Comparison of ENCODE assay signal across 30 mouse cellular contexts in the genomic region with DNA sequence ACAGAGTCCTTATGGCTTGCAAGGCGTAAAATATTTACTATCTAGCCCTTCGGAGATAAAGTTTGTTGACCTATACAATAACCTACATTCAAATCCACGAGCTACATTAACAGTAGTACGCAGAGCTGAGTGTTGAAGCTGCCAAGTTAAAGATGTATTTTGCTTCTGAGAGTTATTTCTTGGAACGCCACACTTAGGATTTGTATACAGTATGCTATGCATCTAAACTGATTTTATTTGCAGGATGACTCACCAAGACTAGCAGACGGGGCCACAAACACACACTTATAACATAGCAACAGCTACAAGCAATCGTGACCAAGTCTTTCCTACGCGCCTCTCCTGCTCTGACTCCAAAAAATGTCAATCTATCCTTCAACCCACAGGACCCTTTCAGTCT. TPM values are rescaled to one million over a fixed set of nuclear protein-coding genes. Genes with fewer than 3 reads are reported as not detected.
DNase-seq lines count a peak whose midpoint lies in the region; ATAC-seq lines count a peak whose summit lies in the region.
"Had no signal": no experiment of that assay in that cellular context is flagged by ENCODE, and none has a peak within 500 bp of the region (broad histone marks: within the 10 kb centered on the region; RNA-seq: fewer than 3 reads in every experiment).

No protein-coding gene starts in this region.

- DNase-seq in heart, postnatal 25 days (ENCODE audit: low spot score) = no peak
- DNase-seq in limb, embryonic 10.5 days (ENCODE audit: low spot score) = no peak
- no peak for DNase-seq in gastrocnemius, postnatal 25 days
- DNase-seq: adrenal gland, adult 8-10 months; cerebellum, adult 18-20 months; cerebellum, postnatal 14 days; gastrocnemius, postnatal 10 days; heart, adult 18-20 months; kidney, adult 18-20 months; kidney, postnatal 10 days; lung, adult 2 months had no signal

- H3K4me2 ChIP-seq in forebrain, embryonic 16.5 days (ENCODE audit: low read length) = no peak overlapping the region
- H3K4me2 ChIP-seq in forebrain, embryonic 12.5 days = no peak overlapping the region
- H3K4me2 ChIP-seq in heart, embryonic 15.5 days = no peak overlapping the region
- H3K4me2 ChIP-seq in limb, embryonic 15.5 days = no peak overlapping the region
- H3K4me2 ChIP-seq in intestine, embryonic 16.5 days (ENCODE audit: low read depth, low read length) = no peak overlapping the region
- H3K4me2 ChIP-seq: limb, embryonic 12.5 days; liver, embryonic 12.5 days; midbrain, embryonic 13.5 days had no signal

- intact Hi-C loops in heart, postnatal 25 days (cut with DNase I) = no loop called here

- H3K4me3 ChIP-seq in forebrain, embryonic 16.5 days (replicated peaks; ENCODE audit: low read length) = no peak overlapping the region
- no peak overlapping the region for H3K4me3 ChIP-seq in forebrain, embryonic 12.5 days (replicated peaks)
- no peak overlapping the region for H3K4me3 ChIP-seq in heart, embryonic 15.5 days
- no peak overlapping the region for H3K4me3 ChIP-seq in limb, embryonic 15.5 days
- H3K4me3 ChIP-seq in limb, embryonic 10.5 days = no peak overlapping the region
- no peak overlapping the region for H3K4me3 ChIP-seq in intestine, embryonic 16.5 days (ENCODE audit: low read length)
- H3K4me3 ChIP-seq: forebrain, embryonic 10.5 days; limb, embryonic 12.5 days; liver, embryonic 12.5 days; midbrain, embryonic 13.5 days had no signal

- H3K4me1 ChIP-seq in forebrain, embryonic 16.5 days (replicated peaks; ENCODE audit: control insufficient read depth, insufficient read depth, low read length) = peaks cover 19% of the 10 kb centered on the region
- H3K4me1 ChIP-seq in forebrain, embryonic 12.5 days = peaks cover 14% of the 10 kb centered on the region
- H3K4me1 ChIP-seq in heart, embryonic 15.5 days (replicated peaks) = peaks cover 84% of the 10 kb centered on the region
- peaks cover 35% of the 10 kb centered on the region for H3K4me1 ChIP-seq in limb, embryonic 15.5 days
- peaks cover 8% of the 10 kb centered on the region for H3K4me1 ChIP-seq in limb, embryonic 10.5 days
- peaks cover 2% of the 10 kb centered on the region; the same call in 1 of the 2 replicates for H3K4me1 ChIP-seq in intestine, embryonic 16.5 days (ENCODE audit: control insufficient read depth, insufficient read depth, low read length)

- no peaks in the 10 kb centered on the region for H3K27me3 ChIP-seq in forebrain, embryonic 16.5 days (replicated peaks; ENCODE audit: control insufficient read depth, insufficient read depth, low read length)
- H3K27me3 ChIP-seq in forebrain, embryonic 12.5 days = no peaks in the 10 kb centered on the region
- H3K27me3 ChIP-seq in heart, embryonic 15.5 days = no peaks in the 10 kb centered on the region
- H3K27me3 ChIP-seq in limb, embryonic 15.5 days = no peaks in the 10 kb centered on the region
- H3K27me3 ChIP-seq in limb, embryonic 10.5 days (ENCODE audit: low read depth, poor library complexity, severe bottlenecking) = no peaks in the 10 kb centered on the region
- no peaks in the 10 kb centered on the region for H3K27me3 ChIP-seq in intestine, embryonic 16.5 days (replicated peaks; ENCODE audit: control insufficient read depth, insufficient read depth, low read length)
- H3K27me3 ChIP-seq: limb, embryonic 12.5 days; liver, embryonic 12.5 days; midbrain, embryonic 13.5 days had no signal

- ATAC-seq in forebrain, embryonic 16.5 days = 0 out of 2 replicates have a peak, but pooled peaks have one; percentile 1
- ATAC-seq in forebrain, embryonic 12.5 days (ENCODE audit: low FRiP score) = no peak
- ATAC-seq in heart, embryonic 15.5 days (replicated peaks; ENCODE audit: insufficient number of reproducible peaks, insufficient read depth, low FRiP score, low read depth) = no peak
- ATAC-seq in limb, embryonic 15.5 days (ENCODE audit: insufficient number of reproducible peaks, low FRiP score, low TSS enrichment, low read depth) = 0 out of 2 replicates have a peak, but pooled peaks have one; percentile 48
- peak; percentile 73 for ATAC-seq in intestine, embryonic 16.5 days
- ATAC-seq: activated CD4-positive, CD25-positive, alpha-beta regulatory T cell, adult 4 months; hindbrain, embryonic 16.5 days; liver, embryonic 12.5 days; midbrain, embryonic 13.5 days had no signal

- H3K9me3 ChIP-seq in forebrain, embryonic 16.5 days (ENCODE audit: control insufficient read depth, low read length) = no peaks in the 10 kb centered on the region
- H3K9me3 ChIP-seq in forebrain, embryonic 12.5 days = no peaks in the 10 kb centered on the region
- H3K9me3 ChIP-seq in heart, embryonic 15.5 days (replicated peaks) = no peaks in the 10 kb centered on the region
- H3K9me3 ChIP-seq in limb, embryonic 15.5 days = no peaks in the 10 kb centered on the region
- no peaks in the 10 kb centered on the region for H3K9me3 ChIP-seq in limb, embryonic 10.5 days (replicated peaks)
- no peaks in the 10 kb centered on the region for H3K9me3 ChIP-seq in intestine, embryonic 16.5 days (ENCODE audit: control insufficient read depth, low read length)
- H3K9me3 ChIP-seq: forebrain, embryonic 10.5 days; limb, embryonic 12.5 days; liver, embryonic 12.5 days; midbrain, embryonic 13.5 days had no signal

- WGBS in forebrain, embryonic 16.5 days = 85% methylated on average over 9 of the region's 9 CpGs
- 96% methylated on average over 9 of the region's 9 CpGs for WGBS in forebrain, embryonic 12.5 days
- 40% methylated on average over 9 of the region's 9 CpGs for WGBS in heart, embryonic 15.5 days
- 73% methylated on average over 9 of the region's 9 CpGs for WGBS in limb, embryonic 15.5 days
- WGBS in limb, embryonic 10.5 days = 96% methylated on average over 9 of the region's 9 CpGs
- 64% methylated on average over 9 of the region's 9 CpGs for WGBS in intestine, embryonic 16.5 days

- H3K9ac ChIP-seq in forebrain, embryonic 16.5 days (replicated peaks; ENCODE audit: low read depth, low read length) = no peak overlapping the region
- no peak overlapping the region for H3K9ac ChIP-seq in forebrain, embryonic 12.5 days
- no peak overlapping the region for H3K9ac ChIP-seq in heart, embryonic 15.5 days
- no peak overlapping the region for H3K9ac ChIP-seq in limb, embryonic 15.5 days
- no peak overlapping the region for H3K9ac ChIP-seq in intestine, embryonic 16.5 days (ENCODE audit: low read depth, low read length)
- H3K9ac ChIP-seq: limb, embryonic 12.5 days; liver, embryonic 12.5 days; midbrain, embryonic 13.5 days had no signal

- no peak overlapping the region for H3K27ac ChIP-seq in forebrain, embryonic 16.5 days (ENCODE audit: low read length)
- no peak overlapping the region for H3K27ac ChIP-seq in forebrain, embryonic 12.5 days
- peak overlapping the region; percentile 48 for H3K27ac ChIP-seq in heart, embryonic 15.5 days
- no peak overlapping the region for H3K27ac ChIP-seq in limb, embryonic 15.5 days
- H3K27ac ChIP-seq in limb, embryonic 10.5 days = no peak overlapping the region
- no peak overlapping the region for H3K27ac ChIP-seq in intestine, embryonic 16.5 days (ENCODE audit: low read length)
- H3K27ac ChIP-seq: forebrain, embryonic 10.5 days; limb, embryonic 12.5 days; liver, embryonic 12.5 days; midbrain, embryonic 13.5 days had no signal

- no peaks in the 10 kb centered on the region for H3K36me3 ChIP-seq in forebrain, embryonic 16.5 days (ENCODE audit: control insufficient read depth, insufficient read depth)
- no peaks in the 10 kb centered on the region for H3K36me3 ChIP-seq in forebrain, embryonic 12.5 days (replicated peaks)
- H3K36me3 ChIP-seq in heart, embryonic 15.5 days = no peaks in the 10 kb centered on the region
- no peaks in the 10 kb centered on the region for H3K36me3 ChIP-seq in limb, embryonic 15.5 days
- H3K36me3 ChIP-seq in limb, embryonic 10.5 days = no peaks in the 10 kb centered on the region
- H3K36me3 ChIP-seq in intestine, embryonic 16.5 days (ENCODE audit: control insufficient read depth, insufficient read depth, low read length) = no peaks in the 10 kb centered on the region
- H3K36me3 ChIP-seq: forebrain, embryonic 10.5 days; limb, embryonic 12.5 days; liver, embryonic 12.5 days; midbrain, embryonic 13.5 days had no signal

RNA-seq across cellular contexts. Expression of gene Acvr1, which starts 46.2 kb away (rescaled TPM):
- polyA plus RNA-seq in forebrain, embryonic 16.5 days (2015; fragmentation: Nextera tagmentation; extraction: Ambion mirVana) = 7.4 and 9.8 TPM in 2 replicates
- 3.5 and 4.6 TPM in 2 replicates for polyA plus RNA-seq in forebrain, embryonic 12.5 days (2016; fragmentation: Nextera tagmentation; extraction: Ambion mirVana)
- 8.6 and 8.8 TPM in 2 replicates for polyA plus RNA-seq in heart, embryonic 15.5 days (2015; fragmentation: Nextera tagmentation; extraction: Ambion mirVana)
- 10 to 100 TPM; 16.0 to 19.5 TPM for total RNA-seq in heart, postnatal 25 days (2021)
- 8.1 and 8.7 TPM in 2 replicates for polyA plus RNA-seq in limb, embryonic 15.5 days (2015; fragmentation: Nextera tagmentation; extraction: Ambion mirVana)
- polyA plus RNA-seq in limb, embryonic 10.5 days (2016; fragmentation: Nextera tagmentation; extraction: Ambion mirVana) = 4.2 and 4.5 TPM in 2 replicates
- polyA plus RNA-seq in intestine, embryonic 16.5 days (2015; fragmentation: Nextera tagmentation; extraction: Ambion mirVana) = 4.6 and 5.3 TPM in 2 replicates
- total RNA-seq in gastrocnemius, postnatal 25 days (2021) = 10 to 100 TPM; 12.4 to 16.2 TPM
- total RNA-seq: neutrophil, adult 5-6 weeks had no signal

RNA-seq across cellular contexts. Expression of gene Upp2, which starts 46.4 kb away (rescaled TPM):
- polyA plus RNA-seq in forebrain, embryonic 16.5 days (2015; fragmentation: Nextera tagmentation; extraction: Ambion mirVana) = 11.7 and 16.8 TPM in 2 replicates
- polyA plus RNA-seq in forebrain, embryonic 12.5 days (2016; fragmentation: Nextera tagmentation; extraction: Ambion mirVana) = 7.3 and 7.5 TPM in 2 replicates
- polyA plus RNA-seq in heart, embryonic 15.5 days (2015; fragmentation: Nextera tagmentation; extraction: Ambion mirVana) = 5.2 and 7.5 TPM in 2 replicates
- total RNA-seq in heart, postnatal 25 days (2021) = 1 to 10 TPM; 3.1 to 3.8 TPM
- 7.0 and 8.2 TPM in 2 replicates for polyA plus RNA-seq in limb, embryonic 15.5 days (2015; fragmentation: Nextera tagmentation; extraction: Ambion mirVana)
- polyA plus RNA-seq in limb, embryonic 10.5 days (2016; fragmentation: Nextera tagmentation; extraction: Ambion mirVana) = 4.5 and 6.1 TPM in 2 replicates
- 5.4 and 5.7 TPM in 2 replicates for polyA plus RNA-seq in intestine, embryonic 16.5 days (2015; fragmentation: Nextera tagmentation; extraction: Ambion mirVana)
- 1 to 10 TPM; 1.9 to 2.4 TPM for total RNA-seq in gastrocnemius, postnatal 25 days (2021)
- total RNA-seq: hematopoietic stem cell, adult 5-6 weeks; neutrophil, adult 5-6 weeks had no signal

RNA-seq across cellular contexts. Expression of gene Gm17409, which starts 50.8 kb away (rescaled TPM):
- polyA plus RNA-seq in forebrain, embryonic 16.5 days (2015; fragmentation: Nextera tagmentation; extraction: Ambion mirVana) = 0.37 TPM in 1 of 2 replicates, not detected in the other
- polyA plus RNA-seq in forebrain, embryonic 12.5 days (2016; fragmentation: Nextera tagmentation; extraction: Ambion mirVana) = 0.20 TPM in 1 of 2 replicates, not detected in the other
- polyA plus RNA-seq in heart, embryonic 15.5 days (2015; fragmentation: Nextera tagmentation; extraction: Ambion mirVana) = not detected in 2 replicates
- total RNA-seq in heart, postnatal 25 days (2021) = not detected
- polyA plus RNA-seq in limb, embryonic 15.5 days (2015; fragmentation: Nextera tagmentation; extraction: Ambion mirVana) = not detected in 2 replicates
- polyA plus RNA-seq in limb, embryonic 10.5 days (2016; fragmentation: Nextera tagmentation; extraction: Ambion mirVana) = not detected in 2 replicates
- polyA plus RNA-seq in intestine, embryonic 16.5 days (2015; fragmentation: Nextera tagmentation; extraction: Ambion mirVana) = 0.13 TPM in 1 of 2 replicates, not detected in the other
- total RNA-seq in gastrocnemius, postnatal 25 days (2021) = not detected
- total RNA-seq: adrenal gland, adult 8-10 months; gastrocnemius, postnatal 10 days; heart, adult 18-20 months; hematopoietic stem cell, adult 5-6 weeks; layer of hippocampus, postnatal 25 days; left cerebral cortex, postnatal 10 days; megakaryocyte, adult 5-6 weeks; monocyte, adult 5-6 weeks; neutrophil, adult 5-6 weeks had no signal
- polyA plus RNA-seq: activated CD4-positive, CD25-positive, alpha-beta regulatory T cell, adult 4 months; embryonic facial prominence, embryonic 11.5 days; forebrain, embryonic 10.5 days; hindbrain, embryonic 16.5 days; limb, embryonic 12.5 days; liver, embryonic 12.5 days; lung, adult 2 months; midbrain, embryonic 13.5 days; small intestine, adult 2 months had no signal

Comparison
In these comparisons a context has a peak if more than half of its experiments do, and no peak if none do; other contexts are left out.
1. ATAC-seq: peak in forebrain, embryonic 16.5 days (single experiment), limb, embryonic 15.5 days (single experiment) and intestine, embryonic 16.5 days (single experiment); none in forebrain, embryonic 12.5 days (single experiment) and heart, embryonic 15.5 days (single experiment).